Mouse (Mus musculus): Measurements from ENCODE around the gene Tmem109. TPM values are rescaled to one million over a fixed set of nuclear protein-coding genes. Genes with fewer than 3 reads are reported as not detected.

Tmem109 gene
- total RNA-seq (2014; rRNA removed) = 21.3 and 22.9 TPM in 2 replicates
- polyA plus RNA-seq (2015; fragmentation: Nextera tagmentation; extraction: Ambion mirVana) = 39.2 and 39.3 TPM in 2 replicates

GRCm38 (mm10) chr19:10881426-10882154, at the start of gene Tmem109:
TSS of gene Tmem109 (minus strand) at chr19:10882001.
- H3K4me2 ChIP-seq (ENCODE audit: low read depth, low read length, poor library complexity, severe bottlenecking) = peak within 1 kb of the TSS; percentile 81
- ATAC-seq (ENCODE audit: low FRiP score) (peak; percentile 93), DNase-seq (ENCODE audit: low spot score) (peak; percentile 99)
- peak within 1 kb of the TSS; percentile 99 for H3K27ac ChIP-seq (ENCODE audit: low read depth, low read length)
- H3K36me3 ChIP-seq (ENCODE audit: insufficient read depth, low read length) = no peaks in the 10 kb centered on the region
- peak; percentile 61 for TF ChIP-seq CTCF (IDR thresholded peaks at IDR 0.05)
- no peaks in the 10 kb centered on the region for H3K27me3 ChIP-seq (ENCODE audit: insufficient read depth, low read length)
- no peaks in the 10 kb centered on the region for H3K9me3 ChIP-seq (ENCODE audit: low read length)
- H3K4me3 ChIP-seq (ENCODE audit: low read depth, low read length) = peak within 1 kb of the TSS; percentile 66
- under 1% methylated on average over 49 of the region's 49 CpGs for WGBS
- H3K9ac ChIP-seq (replicated peaks; ENCODE audit: low read length, poor library complexity, severe bottlenecking) = peak within 1 kb of the TSS; percentile 76
- H3K4me1 ChIP-seq (ENCODE audit: insufficient read depth, low read length) = peaks cover 8% of the 10 kb centered on the region

- Histone ChIP-seq H3K27ac (ENCODE audit: low read depth, low read length) (no peak overlapping the region), H3K9me3 (ENCODE audit: low read length) (no peaks in the 10 kb centered on the region), H3K4me3 (ENCODE audit: low read depth, low read length) (no peak overlapping the region), H3K4me2 (ENCODE audit: low read depth, low read length, poor library complexity, severe bottlenecking) (no peak overlapping the region), H3K4me1 (ENCODE audit: insufficient read depth, low read length) (no peaks in the 10 kb centered on the region), H3K36me3 (ENCODE audit: insufficient read depth, low read length) (no peaks in the 10 kb centered on the region), H3K9ac (replicated peaks; ENCODE audit: low read length, poor library complexity, severe bottlenecking) (no peak overlapping the region), H3K27me3 (ENCODE audit: insufficient read depth, low read length) (no peaks in the 10 kb centered on the region)
- TF ChIP-seq CTCF (IDR thresholded peaks at IDR 0.05) = no peak
- DNase-seq (ENCODE audit: low spot score) = no peak
- no peak for ATAC-seq (ENCODE audit: low FRiP score)
- WGBS = 83% methylated on average over 2 of the region's 2 CpGs
Observed at GRCm38 (mm10) chr19:10930641-10931040, 48.8 kb upstream of the Tmem109 start.

- Histone ChIP-seq H3K27ac (ENCODE audit: low read depth, low read length) (peak overlapping the region; percentile 21), H3K9ac (replicated peaks; ENCODE audit: low read length, poor library complexity, severe bottlenecking) (no peak overlapping the region; the same call in 1 of the 2 replicates), H3K4me3 (ENCODE audit: low read depth, low read length) (no peak overlapping the region), H3K36me3 (ENCODE audit: insufficient read depth, low read length) (no peaks in the 10 kb centered on the region), H3K4me2 (ENCODE audit: low read depth, low read length, poor library complexity, severe bottlenecking) (no peak overlapping the region), H3K4me1 (ENCODE audit: insufficient read depth, low read length) (no peaks in the 10 kb centered on the region), H3K9me3 (ENCODE audit: low read length) (no peaks in the 10 kb centered on the region), H3K27me3 (ENCODE audit: insufficient read depth, low read length) (no peaks in the 10 kb centered on the region)
- no peak for ATAC-seq (ENCODE audit: low FRiP score)
- TF ChIP-seq CTCF (IDR thresholded peaks at IDR 0.05) = no peak
- WGBS = 31% methylated on average over 4 of the region's 4 CpGs
- DNase-seq (ENCODE audit: low spot score) = no peak
Observed at GRCm38 (mm10) chr19:10926666-10927065, 44.9 kb upstream of the Tmem109 start.

GRCm38 (mm10) chr19:10926123-10926621, 44.4 kb upstream of the Tmem109 start:
- Histone ChIP-seq H3K36me3 (ENCODE audit: insufficient read depth, low read length) (no peaks in the 10 kb centered on the region), H3K27ac (ENCODE audit: low read depth, low read length) (peak overlapping the region; percentile 21), H3K4me2 (ENCODE audit: low read depth, low read length, poor library complexity, severe bottlenecking) (no peak overlapping the region), H3K9ac (replicated peaks; ENCODE audit: low read length, poor library complexity, severe bottlenecking) (no peak overlapping the region), H3K4me3 (ENCODE audit: low read depth, low read length) (no peak overlapping the region), H3K9me3 (ENCODE audit: low read length) (no peaks in the 10 kb centered on the region), H3K27me3 (ENCODE audit: insufficient read depth, low read length) (no peaks in the 10 kb centered on the region), H3K4me1 (ENCODE audit: insufficient read depth, low read length) (no peaks in the 10 kb centered on the region)
- WGBS = 7% methylated on average over 6 of the region's 6 CpGs
- no peak for TF ChIP-seq CTCF (IDR thresholded peaks at IDR 0.05)
- DNase-seq (ENCODE audit: low spot score) (peak; percentile 42), ATAC-seq (ENCODE audit: low FRiP score) (peak; percentile 38; the same call in 1 of the 2 replicates)

GRCm38 (mm10) chr19:10924220-10924619, 42.4 kb upstream of the Tmem109 start:
- Histone ChIP-seq H3K4me2 (ENCODE audit: low read depth, low read length, poor library complexity, severe bottlenecking) (no peak overlapping the region), H3K36me3 (ENCODE audit: insufficient read depth, low read length) (no peaks in the 10 kb centered on the region), H3K9me3 (ENCODE audit: low read length) (no peaks in the 10 kb centered on the region), H3K27me3 (ENCODE audit: insufficient read depth, low read length) (no peaks in the 10 kb centered on the region), H3K4me3 (ENCODE audit: low read depth, low read length) (no peak overlapping the region), H3K27ac (ENCODE audit: low read depth, low read length) (no peak overlapping the region), H3K9ac (replicated peaks; ENCODE audit: low read length, poor library complexity, severe bottlenecking) (no peak overlapping the region), H3K4me1 (ENCODE audit: insufficient read depth, low read length) (no peaks in the 10 kb centered on the region)
- ATAC-seq (ENCODE audit: low FRiP score) = no peak
- no peak for DNase-seq (ENCODE audit: low spot score)
- no peak for TF ChIP-seq CTCF (IDR thresholded peaks at IDR 0.05)
- WGBS = 77% methylated on average over 4 of the region's 4 CpGs

GRCm38 (mm10) chr19:10921058-10921457, 39.3 kb upstream of the Tmem109 start:
- H3K4me2 ChIP-seq (ENCODE audit: low read depth, low read length, poor library complexity, severe bottlenecking) = no peak overlapping the region
- ATAC-seq (ENCODE audit: low FRiP score) (no peak), DNase-seq (ENCODE audit: low spot score) (no peak)
- no peaks in the 10 kb centered on the region for H3K27me3 ChIP-seq (ENCODE audit: insufficient read depth, low read length)
- no peak for TF ChIP-seq CTCF (IDR thresholded peaks at IDR 0.05)
- H3K36me3 ChIP-seq (ENCODE audit: insufficient read depth, low read length) = no peaks in the 10 kb centered on the region
- H3K4me1 ChIP-seq (ENCODE audit: insufficient read depth, low read length) = peaks cover 6% of the 10 kb centered on the region; the same call in 1 of the 2 replicates
- H3K9ac ChIP-seq (replicated peaks; ENCODE audit: low read length, poor library complexity, severe bottlenecking) = no peak overlapping the region
- no peaks in the 10 kb centered on the region for H3K9me3 ChIP-seq (ENCODE audit: low read length)
- H3K4me3 ChIP-seq (ENCODE audit: low read depth, low read length) = no peak overlapping the region
- no peak overlapping the region for H3K27ac ChIP-seq (ENCODE audit: low read depth, low read length)
- WGBS = 82% methylated on average over 3 of the region's 3 CpGs

All from midbrain, postnatal 0 days (tissue).